Mouse (Mus musculus) lung, postnatal 0 days (tissue): Measurements from ENCODE around the gene Gnb5. TPM values are rescaled to one million over a fixed set of nuclear protein-coding genes. Genes with fewer than 3 reads are reported as not detected.
A peak's percentile ranks its signal among the peaks of the same experiment; 100 is the strongest.
"Not testable (repeated sequence)": the region's sequence is repeated elsewhere in the genome, so short reads cannot be mapped to it uniquely, and the experiment has no call there.

ENCODE experiments used
- ATAC-seq: fragments of 200-750 bp; cut with Nextera tagmentation; 2 replicates; pipeline ENCODE4 v1.8.0; 2017; ENCODE audit warnings: moderate library complexity
- DNase-seq: peaks from one replicate; pipeline ENCODE4 v3.0.0-alpha.2; 2016; ENCODE audit warnings: low spot score
- H3K27ac ChIP-seq: fragments of 300-500 bp; sonication (generic); 2 replicates; pipeline ENCODE4 v1.5.1; 2014; ENCODE audit warnings: antibody characterized with exemption, mild to moderate bottlenecking, low read length, mixed read lengths
- H3K27me3 ChIP-seq: fragments of 300-500 bp; sonication (generic); replicated peaks from 2 replicates; pipeline ENCODE4 v1.6.1; 2014; ENCODE audit warnings: low read length, mixed read lengths; ENCODE audit not compliant: insufficient read depth
- H3K36me3 ChIP-seq: fragments of 300-500 bp; sonication (generic); 2 replicates; pipeline ENCODE4 v1.6.1; 2014; ENCODE audit warnings: low read length, mixed read lengths; ENCODE audit not compliant: insufficient read depth
- H3K4me1 ChIP-seq: fragments of 300-500 bp; sonication (generic); 2 replicates; pipeline ENCODE4 v1.6.1; 2014; ENCODE audit warnings: antibody characterized with exemption, low read depth, low read length, mixed read lengths; ENCODE audit not compliant: insufficient read depth
- H3K4me2 ChIP-seq: fragments of 300-500 bp; sonication (generic); replicated peaks from 2 replicates; pipeline ENCODE4 v1.6.1; 2014; ENCODE audit warnings: low read depth, mild to moderate bottlenecking, low read length, moderate library complexity, mixed read lengths
- H3K4me3 ChIP-seq: fragments of 300-500 bp; sonication (generic); 2 replicates; pipeline ENCODE4 v1.5.1; 2014; ENCODE audit warnings: low read depth, low read length
- H3K9ac ChIP-seq: fragments of 300-500 bp; sonication (generic); replicated peaks from 2 replicates; pipeline ENCODE4 v1.6.1; 2014; ENCODE audit warnings: low read depth, mild to moderate bottlenecking
- H3K9me3 ChIP-seq: fragments of 300-500 bp; sonication (generic); 2 replicates; pipeline ENCODE4 v1.6.1; 2016; ENCODE audit warnings: low read length, mixed read lengths
- CTCF ChIP-seq: IDR thresholded peaks from 2 replicates; pipeline ENCODE4 v1.5.1; 2016; ENCODE audit warnings: antibody characterized with exemption, mild to moderate bottlenecking
- EP300 ChIP-seq: IDR thresholded peaks from 2 replicates; pipeline ENCODE4 v1.6.1; 2016; ENCODE audit warnings: antibody characterized with exemption, mild to moderate bottlenecking, control low read depth
- WGBS: fragments of 180-500 bp; shearing (Covaris S2); extraction: QIAGEN DNeasy Blood & Tissue Kit; methylation state at CpG from one replicate; pipeline ENCODE4 v1.1.7; 2014; 5-methylcytosine and 5-hydroxymethylcytosine counted together
- polyA plus RNA-seq: library from polyadenylated mRNA; unstranded; fragments of >200 nt; fragmentation: Nextera tagmentation; extraction: Ambion mirVana; gene quantifications from 2 replicates; pipeline ENCODE4 v1.2.1, GENCODE M21; 2015

Gnb5 gene
- polyA plus RNA-seq, 1 experiment from 2014 or later, result 11.5 TPM

GRCm38 (mm10) chr9:75357087-75357654 lies 51.1 kb downstream of the Gnb5 start:
- DNase-seq, result no peak
- Histone ChIP-seq H3K4me1 (no peaks in the 10 kb centered on the region), H3K4me2 (no peak overlapping the region), H3K36me3 (no peaks in the 10 kb centered on the region), H3K27ac (no peak overlapping the region), H3K9ac (no peak overlapping the region), H3K27me3 (no peaks in the 10 kb centered on the region), H3K9me3 (no peaks in the 10 kb centered on the region), H3K4me3 (no peak overlapping the region)
- ATAC-seq, result no peak
- 57% methylated on average over 9 of the region's 9 CpGs for WGBS
- TF ChIP-seq EP300 (no peak), CTCF (no peak)

DNA sequence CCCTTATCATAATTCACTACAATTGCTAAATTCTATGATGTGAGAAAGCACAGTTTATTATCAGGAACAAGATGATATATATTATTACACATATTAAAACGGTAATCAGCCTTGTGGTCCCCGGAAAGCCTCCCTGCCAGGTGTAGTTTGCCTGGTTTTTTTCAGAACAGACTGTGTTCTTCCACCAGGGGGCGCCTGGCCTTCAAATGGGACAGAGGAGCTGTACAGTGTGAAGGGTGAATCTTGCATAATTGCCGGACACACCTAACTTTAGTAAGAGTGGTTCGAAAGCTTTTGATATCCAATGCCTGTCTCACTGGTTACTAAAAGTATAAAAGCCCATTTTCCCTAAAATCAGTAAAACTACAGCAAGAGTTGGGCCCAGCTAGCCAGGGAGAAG lies 55.6 kb downstream of the Gnb5 start:
- no peaks in the 10 kb centered on the region for H3K9me3 ChIP-seq
- H3K9ac ChIP-seq, result no peak overlapping the region
- ATAC-seq (peak; percentile 81), DNase-seq (peak; percentile 89)
- no peaks in the 10 kb centered on the region for H3K27me3 ChIP-seq
- no peak overlapping the region for H3K4me3 ChIP-seq
- no peaks in the 10 kb centered on the region for H3K36me3 ChIP-seq
- no peak overlapping the region for H3K4me2 ChIP-seq
- H3K27ac ChIP-seq, result no peak overlapping the region
- WGBS, result 22% methylated on average over 5 of the region's 5 CpGs
- TF ChIP-seq EP300 (0 out of 2 replicates have a peak, but pooled peaks have one; percentile 7), CTCF (peak; percentile 92)
- H3K4me1 ChIP-seq, result no peaks in the 10 kb centered on the region

DNA sequence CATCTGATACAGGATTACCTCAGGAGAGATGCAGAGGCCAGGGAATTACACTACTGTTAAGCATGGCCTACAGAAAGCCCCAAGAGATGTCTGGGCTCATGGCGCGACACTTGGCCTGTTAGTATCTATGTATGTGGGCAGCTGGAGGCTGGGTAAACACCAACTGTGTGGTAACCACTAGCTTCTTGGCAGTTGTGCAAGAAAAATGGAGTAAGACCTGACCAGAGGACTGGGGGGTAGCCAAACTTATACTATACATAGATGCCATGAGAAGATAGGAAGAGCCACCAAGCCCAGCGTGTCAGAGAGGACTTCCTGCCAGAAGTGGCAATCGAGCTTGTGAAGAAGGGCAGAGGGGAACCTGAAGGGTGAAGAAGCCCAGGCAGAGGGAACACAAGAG lies 56.1 kb downstream of the Gnb5 start:
- WGBS, result 75% methylated on average over 4 of the region's 4 CpGs
- Histone ChIP-seq H3K27me3 (no peaks in the 10 kb centered on the region), H3K36me3 (no peaks in the 10 kb centered on the region), H3K4me3 (no peak overlapping the region), H3K4me1 (no peaks in the 10 kb centered on the region), H3K27ac (no peak overlapping the region), H3K9me3 (no peaks in the 10 kb centered on the region), H3K9ac (no peak overlapping the region), H3K4me2 (no peak overlapping the region)
- no peak for TF ChIP-seq CTCF
- ATAC-seq (peak; percentile 39), DNase-seq (peak; percentile 12)

- Histone ChIP-seq H3K27me3 (no peaks in the 10 kb centered on the region), H3K4me3 (no peak overlapping the region), H3K27ac (no peak overlapping the region), H3K36me3 (no peaks in the 10 kb centered on the region), H3K9ac (no peak overlapping the region), H3K9me3 (no peaks in the 10 kb centered on the region), H3K4me1 (no peaks in the 10 kb centered on the region), H3K4me2 (no peak overlapping the region)
- 78% methylated on average over 5 of the region's 5 CpGs for WGBS
- DNase-seq (no peak), ATAC-seq (no peak)
- no peak for TF ChIP-seq EP300
- TF ChIP-seq CTCF, result no peak
Observed at GRCm38 (mm10) chr9:75363001-75363400, 56.9 kb downstream of the Gnb5 start.

DNA sequence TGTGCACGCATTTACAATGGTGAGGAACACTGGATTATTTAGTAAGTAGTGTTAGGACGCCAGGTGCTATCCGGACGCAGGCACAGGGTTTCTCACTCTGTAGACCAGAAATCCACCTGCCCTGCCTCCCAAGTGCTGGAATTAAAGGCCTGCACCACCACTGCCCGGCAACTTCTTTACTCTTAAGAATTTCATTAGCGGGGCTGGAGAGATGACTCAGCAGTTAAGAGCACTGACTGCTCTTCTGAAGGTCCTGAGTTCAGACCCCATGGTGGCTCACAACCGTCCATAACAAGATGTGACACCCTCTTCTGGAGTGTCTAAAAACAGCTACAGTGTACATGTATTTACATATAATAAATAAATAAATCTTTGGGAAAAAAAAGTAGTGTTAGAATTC lies 57.6 kb downstream of the Gnb5 start:
- not testable (repeated sequence) for H3K4me1 ChIP-seq, ATAC-seq, H3K4me3 ChIP-seq, DNase-seq, H3K9ac ChIP-seq, H3K4me2 ChIP-seq, H3K27me3 ChIP-seq, H3K36me3 ChIP-seq, H3K27ac ChIP-seq, H3K9me3 ChIP-seq
- 53% methylated on average over 7 of the region's 7 CpGs for WGBS

DNA sequence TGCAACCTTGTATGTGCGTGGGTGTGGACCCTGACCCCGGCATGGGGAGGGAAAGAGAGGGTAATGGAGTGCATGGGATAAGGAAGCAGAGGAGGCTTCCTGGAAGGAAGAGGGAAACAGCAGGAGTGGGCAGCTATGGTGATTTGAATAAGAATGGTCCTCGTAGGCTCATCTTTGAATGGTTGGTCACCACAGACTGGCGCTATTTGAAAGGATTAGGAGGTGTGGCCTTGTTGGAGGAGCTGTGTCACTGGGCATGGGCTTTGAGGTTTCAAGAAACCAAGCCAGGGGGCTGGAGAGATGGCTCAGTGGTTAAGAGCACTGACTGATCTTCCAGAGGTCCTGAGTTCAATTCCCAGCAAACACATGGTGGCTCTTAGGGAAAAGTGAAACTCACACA lies 59.1 kb downstream of the Gnb5 start:
- Histone ChIP-seq H3K9ac (no peak overlapping the region), H3K4me2 (no peak overlapping the region), H3K9me3 (no peaks in the 10 kb centered on the region), H3K36me3 (no peaks in the 10 kb centered on the region), H3K27me3 (no peaks in the 10 kb centered on the region), H3K4me3 (no peak overlapping the region), H3K27ac (no peak overlapping the region), H3K4me1 (no peaks in the 10 kb centered on the region)
- no peak for TF ChIP-seq EP300
- no peak for TF ChIP-seq CTCF
- DNase-seq (no peak), ATAC-seq (no peak)
- WGBS, result 78% methylated on average over 4 of the region's 4 CpGs

DNA sequence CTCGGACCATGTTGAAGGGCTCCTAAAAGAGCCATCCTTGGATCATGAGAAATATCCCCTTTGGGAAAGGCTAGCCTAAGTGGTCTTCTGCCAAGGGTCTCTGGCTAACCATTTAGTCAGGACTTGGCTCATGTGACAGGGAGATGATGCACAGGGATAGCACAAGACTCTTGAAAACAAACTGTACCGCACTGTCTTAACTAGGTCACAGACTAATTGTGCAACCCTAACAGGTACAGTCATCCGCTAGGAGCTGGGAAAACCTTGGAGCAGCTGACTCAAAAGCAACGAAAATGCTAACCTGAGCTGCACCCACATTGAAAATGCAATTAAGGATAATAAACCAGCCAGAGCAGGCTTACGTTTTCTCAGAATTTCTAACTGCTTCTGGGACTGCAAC lies 60.1 kb downstream of the Gnb5 start:
- no peak overlapping the region for H3K4me2 ChIP-seq
- no peaks in the 10 kb centered on the region for H3K9me3 ChIP-seq
- no peaks in the 10 kb centered on the region for H3K27me3 ChIP-seq
- no peak overlapping the region for H3K4me3 ChIP-seq
- WGBS, result 67% methylated on average over 5 of the region's 5 CpGs
- no peak overlapping the region for H3K27ac ChIP-seq
- no peaks in the 10 kb centered on the region for H3K36me3 ChIP-seq
- DNase-seq, result no peak
- H3K9ac ChIP-seq, result no peak overlapping the region
- TF ChIP-seq CTCF (no peak), EP300 (no peak)
- no peak for ATAC-seq
- H3K4me1 ChIP-seq, result no peaks in the 10 kb centered on the region
